Mouse (Mus musculus): ENCODE results near the gene Vav2. TPM values are rescaled to one million over a fixed set of nuclear protein-coding genes. Genes with fewer than 3 reads are reported as not detected.

Gene Vav2
- polyA plus RNA-seq, 1 experiment from 2014 or later, result 7.5 TPM

DNA sequence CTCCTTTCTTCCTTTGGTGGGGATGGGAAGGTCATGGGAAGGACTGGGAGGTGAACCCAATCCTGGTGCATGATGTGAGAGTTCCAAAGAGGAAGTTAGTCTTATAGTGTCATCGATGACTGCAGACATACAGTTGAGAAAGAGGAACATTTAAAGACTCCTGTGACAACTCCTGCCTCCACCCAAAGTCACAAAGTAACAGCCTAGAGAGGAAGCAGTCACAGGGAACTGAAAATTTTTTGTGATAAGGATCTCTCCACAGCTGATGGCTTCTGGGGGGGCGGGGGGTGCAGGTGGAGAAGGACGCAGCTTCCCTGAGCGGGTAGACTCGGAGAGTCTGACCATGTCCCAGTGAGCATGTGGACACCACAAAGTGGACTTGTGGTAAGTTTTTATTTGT lies 76.5 kb downstream of the Vav2 start:
- Histone ChIP-seq H3K9ac (ENCODE audit: low read length) (no peak overlapping the region), H3K36me3 (ENCODE audit: control insufficient read depth, insufficient read depth, low read length) (no peaks in the 10 kb centered on the region), H3K4me1 (replicated peaks; ENCODE audit: control insufficient read depth, insufficient read depth, low read length) (no peaks in the 10 kb centered on the region), H3K4me2 (ENCODE audit: low read length) (no peak overlapping the region), H3K9me3 (ENCODE audit: control insufficient read depth, low read length) (no peaks in the 10 kb centered on the region), H3K27me3 (replicated peaks; ENCODE audit: control insufficient read depth, insufficient read depth, low read length) (no peaks in the 10 kb centered on the region), H3K4me3 (ENCODE audit: low read depth, low read length) (no peak overlapping the region), H3K27ac (ENCODE audit: low read depth) (no peak overlapping the region)
- DNase-seq (ENCODE audit: low spot score) (no peak), ATAC-seq (replicated peaks; ENCODE audit: low FRiP score, low TSS enrichment, low read depth) (no peak)
- over 99% methylated on average over 5 of the region's 5 CpGs for WGBS

DNA sequence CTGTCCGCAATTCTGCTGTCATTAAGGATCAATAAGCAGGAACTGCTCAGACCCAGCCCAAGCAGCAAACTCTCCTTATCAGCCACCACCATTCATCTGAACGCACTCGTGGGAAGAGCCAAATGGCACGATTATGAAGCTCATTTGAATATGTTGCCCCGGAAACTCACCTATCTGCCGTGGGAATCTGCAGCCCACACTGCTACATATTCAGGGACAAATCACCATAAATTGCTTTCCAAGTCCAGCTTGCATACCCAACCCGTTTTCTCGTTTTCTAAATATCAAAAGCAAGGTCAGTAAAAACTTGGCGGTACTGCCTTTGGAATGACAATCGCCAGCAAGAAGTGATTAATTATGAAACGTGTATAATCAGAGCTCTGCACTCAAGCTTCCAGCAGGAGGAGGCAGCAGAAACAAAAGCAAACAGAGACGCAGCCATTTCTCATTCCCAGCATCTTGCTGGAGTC lies 82.8 kb downstream of the Vav2 start:
- Histone ChIP-seq H3K9ac (ENCODE audit: low read length) (no peak overlapping the region), H3K4me1 (replicated peaks; ENCODE audit: control insufficient read depth, insufficient read depth, low read length) (peaks cover 4% of the 10 kb centered on the region), H3K4me2 (ENCODE audit: low read length) (no peak overlapping the region), H3K27ac (ENCODE audit: low read depth) (no peak overlapping the region), H3K9me3 (ENCODE audit: control insufficient read depth, low read length) (no peaks in the 10 kb centered on the region), H3K27me3 (replicated peaks; ENCODE audit: control insufficient read depth, insufficient read depth, low read length) (no peaks in the 10 kb centered on the region), H3K36me3 (ENCODE audit: control insufficient read depth, insufficient read depth, low read length) (no peaks in the 10 kb centered on the region), H3K4me3 (ENCODE audit: low read depth, low read length) (no peak overlapping the region)
- no peak for DNase-seq (ENCODE audit: low spot score)
- no peak for ATAC-seq (replicated peaks; ENCODE audit: low FRiP score, low TSS enrichment, low read depth)
- WGBS, result 37% methylated on average over 12 of the region's 12 CpGs

DNA sequence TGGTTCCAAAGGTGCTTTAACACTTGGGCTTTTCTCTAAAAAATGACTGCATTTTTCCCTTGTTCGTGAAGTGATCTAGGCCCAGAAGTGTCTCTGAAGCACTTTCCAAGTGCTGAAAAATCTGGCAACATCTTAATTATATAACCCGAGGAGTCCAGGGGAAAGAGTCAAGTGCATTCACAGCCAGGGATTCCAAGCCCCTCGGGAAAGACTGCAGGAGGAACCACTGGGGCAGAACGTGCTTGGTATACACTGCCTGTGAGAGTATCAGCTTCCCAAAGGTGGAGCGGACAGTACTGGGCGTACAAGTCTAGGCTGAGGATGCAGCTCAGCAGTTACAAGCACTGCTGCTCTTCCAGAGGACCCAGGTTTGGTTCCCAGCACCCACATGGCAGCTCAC lies 86.2 kb downstream of the Vav2 start:
- Histone ChIP-seq H3K27me3 (replicated peaks; ENCODE audit: control insufficient read depth, insufficient read depth, low read length) (no peaks in the 10 kb centered on the region), H3K9ac (ENCODE audit: low read length) (no peak overlapping the region), H3K9me3 (ENCODE audit: control insufficient read depth, low read length) (no peaks in the 10 kb centered on the region), H3K4me3 (ENCODE audit: low read depth, low read length) (no peak overlapping the region), H3K36me3 (ENCODE audit: control insufficient read depth, insufficient read depth, low read length) (no peaks in the 10 kb centered on the region), H3K27ac (ENCODE audit: low read depth) (no peak overlapping the region), H3K4me2 (ENCODE audit: low read length) (no peak overlapping the region), H3K4me1 (replicated peaks; ENCODE audit: control insufficient read depth, insufficient read depth, low read length) (peaks cover 16% of the 10 kb centered on the region)
- no peak for DNase-seq (ENCODE audit: low spot score)
- WGBS, result 87% methylated on average over 6 of the region's 6 CpGs
- ATAC-seq (replicated peaks; ENCODE audit: low FRiP score, low TSS enrichment, low read depth), result no peak

DNA sequence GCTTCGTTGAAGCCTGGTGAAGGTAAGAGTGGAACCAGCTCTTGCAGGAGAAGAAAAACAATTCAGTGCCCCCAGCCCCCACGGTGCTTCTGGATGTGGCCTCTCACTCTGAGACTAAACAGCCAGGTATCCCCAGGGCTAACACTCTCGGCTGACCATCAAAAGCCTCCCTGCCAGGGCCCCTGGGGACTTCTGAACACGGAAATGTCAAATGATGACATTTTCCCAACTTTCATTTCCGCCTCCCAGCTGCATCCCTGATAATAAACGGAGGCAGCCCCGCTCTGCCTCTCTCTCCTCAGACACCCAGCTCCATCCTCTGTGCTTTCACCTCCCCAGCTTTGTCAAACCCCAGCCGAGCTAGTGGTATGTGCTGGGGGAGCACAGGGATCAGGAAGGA lies 87.8 kb downstream of the Vav2 start:
- Histone ChIP-seq H3K4me2 (ENCODE audit: low read length) (no peak overlapping the region), H3K27me3 (replicated peaks; ENCODE audit: control insufficient read depth, insufficient read depth, low read length) (no peaks in the 10 kb centered on the region), H3K9me3 (ENCODE audit: control insufficient read depth, low read length) (no peaks in the 10 kb centered on the region), H3K4me3 (ENCODE audit: low read depth, low read length) (no peak overlapping the region), H3K4me1 (replicated peaks; ENCODE audit: control insufficient read depth, insufficient read depth, low read length) (peaks cover 16% of the 10 kb centered on the region), H3K27ac (ENCODE audit: low read depth) (no peak overlapping the region), H3K9ac (ENCODE audit: low read length) (no peak overlapping the region), H3K36me3 (ENCODE audit: control insufficient read depth, insufficient read depth, low read length) (no peaks in the 10 kb centered on the region)
- 28% methylated on average over 8 of the region's 8 CpGs for WGBS
- ATAC-seq (replicated peaks; ENCODE audit: low FRiP score, low TSS enrichment, low read depth), result no peak
- DNase-seq (ENCODE audit: low spot score), result no peak

DNA sequence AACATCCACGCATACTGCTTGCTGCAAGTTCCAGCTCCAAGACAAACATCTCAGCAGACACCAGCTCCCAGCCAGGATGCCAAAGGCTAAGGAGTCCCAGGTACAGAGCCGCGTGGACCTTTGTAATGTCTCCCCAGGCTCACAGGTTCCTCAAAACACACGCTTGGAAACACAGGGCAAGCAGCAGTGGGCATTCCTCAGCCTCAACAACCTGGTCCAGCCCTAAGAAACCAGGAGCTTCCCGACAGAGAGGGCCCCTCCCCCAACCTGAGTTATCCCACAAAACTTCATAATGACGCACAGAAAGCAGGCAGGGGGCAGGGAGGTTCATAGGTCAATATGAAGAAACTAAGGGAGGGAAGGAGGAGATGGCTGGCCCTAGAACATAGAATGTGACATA lies 89.6 kb downstream of the Vav2 start:
- H3K36me3 ChIP-seq (ENCODE audit: control insufficient read depth, insufficient read depth, low read length), result no peaks in the 10 kb centered on the region
- H3K9me3 ChIP-seq (ENCODE audit: control insufficient read depth, low read length), result no peaks in the 10 kb centered on the region
- ATAC-seq (replicated peaks; ENCODE audit: low FRiP score, low TSS enrichment, low read depth) (no peak), DNase-seq (ENCODE audit: low spot score) (no peak)
- no peak overlapping the region for H3K27ac ChIP-seq (ENCODE audit: low read depth)
- H3K4me1 ChIP-seq (replicated peaks; ENCODE audit: control insufficient read depth, insufficient read depth, low read length), result peaks cover 16% of the 10 kb centered on the region
- no peak overlapping the region for H3K4me2 ChIP-seq (ENCODE audit: low read length)
- 60% methylated on average over 6 of the region's 6 CpGs for WGBS
- no peaks in the 10 kb centered on the region for H3K27me3 ChIP-seq (replicated peaks; ENCODE audit: control insufficient read depth, insufficient read depth, low read length)
- no peak overlapping the region for H3K9ac ChIP-seq (ENCODE audit: low read length)
- no peak overlapping the region for H3K4me3 ChIP-seq (ENCODE audit: low read depth, low read length)

DNA sequence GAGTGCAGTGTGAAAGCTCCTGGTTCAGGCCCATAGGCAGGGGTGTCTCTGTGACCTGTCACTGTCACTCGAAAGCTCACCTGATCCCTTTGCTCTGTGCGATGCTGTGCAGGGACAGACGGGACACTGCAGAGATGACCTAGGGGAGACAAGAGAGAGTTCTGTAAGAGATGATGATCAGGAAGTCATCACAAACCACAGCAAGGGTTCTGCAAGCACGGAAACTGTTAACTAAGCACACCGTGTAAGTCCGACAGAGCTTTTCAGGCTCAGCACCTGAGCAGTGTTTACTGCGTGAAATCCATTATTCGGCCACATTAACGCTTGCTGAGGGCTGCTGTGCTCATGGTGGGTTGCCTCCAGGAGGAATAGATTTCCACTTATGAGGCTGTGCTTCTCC lies 90.2 kb downstream of the Vav2 start:
- Histone ChIP-seq H3K9ac (ENCODE audit: low read length) (no peak overlapping the region), H3K27ac (ENCODE audit: low read depth) (no peak overlapping the region), H3K36me3 (ENCODE audit: control insufficient read depth, insufficient read depth, low read length) (no peaks in the 10 kb centered on the region), H3K4me3 (ENCODE audit: low read depth, low read length) (no peak overlapping the region), H3K4me1 (replicated peaks; ENCODE audit: control insufficient read depth, insufficient read depth, low read length) (peaks cover 16% of the 10 kb centered on the region), H3K9me3 (ENCODE audit: control insufficient read depth, low read length) (no peaks in the 10 kb centered on the region), H3K4me2 (ENCODE audit: low read length) (no peak overlapping the region), H3K27me3 (replicated peaks; ENCODE audit: control insufficient read depth, insufficient read depth, low read length) (no peaks in the 10 kb centered on the region)
- DNase-seq (ENCODE audit: low spot score) (no peak), ATAC-seq (replicated peaks; ENCODE audit: low FRiP score, low TSS enrichment, low read depth) (no peak)
- WGBS, result 85% methylated on average over 9 of the region's 9 CpGs

DNA sequence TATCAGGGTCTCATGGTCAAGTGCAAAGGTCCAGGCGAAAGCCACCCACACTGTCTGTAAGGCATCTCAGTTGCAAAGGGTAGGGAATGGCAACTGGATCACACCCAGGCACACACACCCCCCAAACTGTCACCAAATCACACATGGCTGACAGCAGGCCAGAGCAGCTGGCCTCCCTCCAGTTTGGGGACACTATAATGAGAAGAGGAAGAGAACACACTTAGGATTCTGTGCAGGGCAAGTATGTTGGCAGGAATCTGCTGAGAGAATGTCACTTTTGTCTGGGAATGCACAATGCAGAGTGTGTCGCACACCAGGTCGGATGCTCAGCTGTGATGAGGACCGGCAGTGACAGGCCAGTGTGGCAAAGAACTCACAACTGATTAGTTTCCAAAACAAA lies 92.0 kb downstream of the Vav2 start:
- no peak overlapping the region for H3K27ac ChIP-seq (ENCODE audit: low read depth)
- no peak overlapping the region for H3K9ac ChIP-seq (ENCODE audit: low read length)
- H3K4me2 ChIP-seq (ENCODE audit: low read length), result no peak overlapping the region
- 84% methylated on average over 4 of the region's 4 CpGs for WGBS
- H3K4me1 ChIP-seq (replicated peaks; ENCODE audit: control insufficient read depth, insufficient read depth, low read length), result peaks cover 16% of the 10 kb centered on the region
- H3K4me3 ChIP-seq (ENCODE audit: low read depth, low read length), result no peak overlapping the region
- no peak for ATAC-seq (replicated peaks; ENCODE audit: low FRiP score, low TSS enrichment, low read depth)
- no peaks in the 10 kb centered on the region for H3K36me3 ChIP-seq (ENCODE audit: control insufficient read depth, insufficient read depth, low read length)
- no peaks in the 10 kb centered on the region for H3K9me3 ChIP-seq (ENCODE audit: control insufficient read depth, low read length)
- DNase-seq (ENCODE audit: low spot score), result no peak
- no peaks in the 10 kb centered on the region for H3K27me3 ChIP-seq (replicated peaks; ENCODE audit: control insufficient read depth, insufficient read depth, low read length)

DNA sequence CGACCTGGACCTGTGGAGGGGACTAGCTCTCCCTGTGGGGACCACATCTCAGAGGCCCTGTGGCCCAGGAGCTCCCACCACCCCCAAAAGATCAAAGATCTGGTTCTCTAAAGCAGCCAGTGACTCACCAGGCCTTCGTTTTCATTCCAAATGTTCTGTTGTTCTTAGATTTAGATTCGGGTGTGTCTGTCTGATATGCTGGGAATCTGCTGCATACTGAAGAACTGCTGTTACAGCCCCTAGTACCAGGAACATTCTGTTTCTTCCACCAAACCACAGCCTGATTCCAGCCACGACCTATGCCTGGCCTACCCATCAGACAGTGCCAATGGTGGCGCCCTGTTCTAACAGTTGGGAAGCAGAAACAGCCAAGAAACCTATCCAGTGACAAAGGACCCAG lies 95.3 kb downstream of the Vav2 start:
- no peak overlapping the region for H3K4me3 ChIP-seq (ENCODE audit: low read depth, low read length)
- no peak overlapping the region for H3K4me2 ChIP-seq (ENCODE audit: low read length)
- H3K36me3 ChIP-seq (ENCODE audit: control insufficient read depth, insufficient read depth, low read length), result no peaks in the 10 kb centered on the region
- ATAC-seq (replicated peaks; ENCODE audit: low FRiP score, low TSS enrichment, low read depth) (no peak), DNase-seq (ENCODE audit: low spot score) (no peak)
- peaks cover 16% of the 10 kb centered on the region for H3K4me1 ChIP-seq (replicated peaks; ENCODE audit: control insufficient read depth, insufficient read depth, low read length)
- H3K27me3 ChIP-seq (replicated peaks; ENCODE audit: control insufficient read depth, insufficient read depth, low read length), result no peaks in the 10 kb centered on the region
- H3K9me3 ChIP-seq (ENCODE audit: control insufficient read depth, low read length), result no peaks in the 10 kb centered on the region
- no peak overlapping the region for H3K27ac ChIP-seq (ENCODE audit: low read depth)
- 73% methylated on average over 5 of the region's 5 CpGs for WGBS
- no peak overlapping the region for H3K9ac ChIP-seq (ENCODE audit: low read length)

DNA sequence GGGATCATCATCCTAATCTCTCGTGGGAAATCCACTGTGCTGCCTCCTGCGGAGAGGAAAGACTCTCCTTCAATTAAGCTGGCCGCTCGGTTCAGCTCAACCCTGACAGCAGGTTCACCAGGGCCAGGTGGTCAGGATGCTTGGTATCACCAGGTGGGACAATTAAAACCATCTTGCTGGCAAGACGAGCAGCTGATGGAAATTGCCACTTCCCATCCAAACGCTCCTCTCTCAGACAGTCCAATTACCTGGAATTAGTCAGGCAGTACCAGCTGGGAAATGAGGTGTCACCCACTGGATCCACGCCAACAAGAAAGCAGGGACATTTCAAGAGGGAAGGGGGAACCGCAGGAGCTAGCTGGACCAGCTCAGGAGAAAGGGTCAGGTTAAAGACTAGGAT lies 96.4 kb downstream of the Vav2 start:
- WGBS, result 84% methylated on average over 8 of the region's 8 CpGs
- no peak overlapping the region for H3K9ac ChIP-seq (ENCODE audit: low read length)
- no peaks in the 10 kb centered on the region for H3K9me3 ChIP-seq (ENCODE audit: control insufficient read depth, low read length)
- H3K27ac ChIP-seq (ENCODE audit: low read depth), result no peak overlapping the region
- no peak overlapping the region for H3K4me3 ChIP-seq (ENCODE audit: low read depth, low read length)
- no peaks in the 10 kb centered on the region for H3K27me3 ChIP-seq (replicated peaks; ENCODE audit: control insufficient read depth, insufficient read depth, low read length)
- peaks cover 16% of the 10 kb centered on the region for H3K4me1 ChIP-seq (replicated peaks; ENCODE audit: control insufficient read depth, insufficient read depth, low read length)
- no peak overlapping the region for H3K4me2 ChIP-seq (ENCODE audit: low read length)
- ATAC-seq (replicated peaks; ENCODE audit: low FRiP score, low TSS enrichment, low read depth), result no peak
- DNase-seq (ENCODE audit: low spot score), result no peak
- H3K36me3 ChIP-seq (ENCODE audit: control insufficient read depth, insufficient read depth, low read length), result no peaks in the 10 kb centered on the region
